Mouse (Mus musculus): Measurements from ENCODE around the gene Lmod3. TPM values are rescaled to one million over a fixed set of nuclear protein-coding genes. Genes with fewer than 3 reads are reported as not detected.

Gene Lmod3
- polyA plus RNA-seq, 1 experiment from 2014 or later, result 0.58 TPM

DNA sequence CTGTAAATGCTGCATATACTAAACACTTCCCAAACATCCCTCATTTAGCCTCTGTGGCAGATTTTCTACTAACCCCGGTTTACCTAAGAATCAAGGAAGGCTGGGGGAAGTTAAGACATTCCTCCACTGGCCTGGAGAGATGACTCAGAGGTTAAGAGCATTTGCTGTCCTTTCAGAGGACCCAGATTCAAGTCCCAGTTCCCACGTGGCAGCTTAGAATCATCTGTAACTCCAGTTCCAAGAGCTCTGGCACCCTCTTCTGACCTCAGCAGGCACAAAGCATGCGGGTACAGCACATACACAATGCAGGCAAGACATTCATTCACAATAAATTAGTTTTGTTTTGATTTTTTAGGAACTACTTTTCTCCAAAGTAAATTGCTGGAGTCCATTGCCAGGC is 43.4 kb downstream of the Lmod3 start:
- Histone ChIP-seq H3K4me1 (ENCODE audit: control insufficient read depth, insufficient read depth, low read length) (no peaks in the 10 kb centered on the region), H3K4me3 (ENCODE audit: low read depth, low read length) (no peak overlapping the region), H3K27ac (replicated peaks; ENCODE audit: low read depth, low read length) (no peak overlapping the region), H3K4me2 (ENCODE audit: low read depth, low read length) (no peak overlapping the region), H3K36me3 (replicated peaks; ENCODE audit: control insufficient read depth, insufficient read depth, low read depth, low read length) (no peaks in the 10 kb centered on the region), H3K9me3 (replicated peaks; ENCODE audit: control insufficient read depth, low read length) (no peaks in the 10 kb centered on the region), H3K9ac (replicated peaks; ENCODE audit: low read length) (no peak overlapping the region), H3K27me3 (ENCODE audit: control insufficient read depth, insufficient read depth, low read length) (no peaks in the 10 kb centered on the region)
- DNase-seq (ENCODE audit: low spot score), result no peak
- no peak for ATAC-seq (replicated peaks; ENCODE audit: insufficient number of reproducible peaks, low FRiP score, low TSS enrichment, low read depth)
- WGBS, result 47% methylated on average over 3 of the region's 3 CpGs

DNA sequence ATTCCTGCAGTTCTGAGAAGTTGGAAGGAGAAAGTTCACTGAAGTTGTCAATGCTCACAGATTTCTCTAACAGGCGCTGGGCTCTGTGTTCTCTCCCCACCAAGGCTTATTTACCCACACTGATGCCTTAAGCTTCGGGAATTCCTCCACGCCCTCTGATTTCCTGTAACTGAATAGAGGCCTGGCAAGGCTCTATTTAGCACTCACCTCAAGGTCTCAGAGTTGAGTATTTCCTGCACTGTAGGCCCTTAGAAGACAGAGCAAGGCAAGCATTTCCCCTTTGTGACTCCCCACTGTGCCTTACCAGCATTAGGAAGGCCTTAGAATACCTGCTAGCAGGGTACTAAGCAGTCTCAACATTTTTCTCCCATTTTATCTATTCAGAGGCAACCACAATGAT is 44.2 kb downstream of the Lmod3 start:
- WGBS, result 22% methylated on average over 3 of the region's 3 CpGs
- Histone ChIP-seq H3K4me1 (ENCODE audit: control insufficient read depth, insufficient read depth, low read length) (no peaks in the 10 kb centered on the region), H3K36me3 (replicated peaks; ENCODE audit: control insufficient read depth, insufficient read depth, low read depth, low read length) (no peaks in the 10 kb centered on the region), H3K9ac (replicated peaks; ENCODE audit: low read length) (no peak overlapping the region), H3K9me3 (replicated peaks; ENCODE audit: control insufficient read depth, low read length) (no peaks in the 10 kb centered on the region), H3K27ac (replicated peaks; ENCODE audit: low read depth, low read length) (no peak overlapping the region), H3K4me3 (ENCODE audit: low read depth, low read length) (no peak overlapping the region), H3K27me3 (ENCODE audit: control insufficient read depth, insufficient read depth, low read length) (no peaks in the 10 kb centered on the region), H3K4me2 (ENCODE audit: low read depth, low read length) (no peak overlapping the region)
- DNase-seq (ENCODE audit: low spot score) (no peak), ATAC-seq (replicated peaks; ENCODE audit: insufficient number of reproducible peaks, low FRiP score, low TSS enrichment, low read depth) (no peak)

DNA sequence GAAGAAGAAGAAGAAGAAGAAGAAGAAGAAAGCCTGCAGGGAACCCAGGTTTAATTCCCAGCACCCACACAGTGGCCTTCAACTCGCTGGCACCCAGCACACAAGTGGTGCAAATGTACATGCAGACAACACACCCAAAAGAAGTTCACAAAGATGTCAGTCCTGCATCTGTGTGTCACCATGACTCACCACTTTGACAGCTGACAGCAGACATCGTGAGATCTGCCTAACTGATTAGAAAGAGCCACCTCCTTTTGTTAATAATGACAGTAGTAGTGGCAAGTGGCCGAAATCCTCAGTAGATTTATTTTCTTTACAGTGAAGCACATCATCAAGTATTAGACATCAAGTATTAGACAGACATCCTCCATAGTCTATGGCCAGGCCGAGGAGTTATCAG is 45.5 kb downstream of the Lmod3 start:
- ATAC-seq (replicated peaks; ENCODE audit: insufficient number of reproducible peaks, low FRiP score, low TSS enrichment, low read depth), result no peak
- Histone ChIP-seq H3K4me1 (ENCODE audit: control insufficient read depth, insufficient read depth, low read length) (no peaks in the 10 kb centered on the region), H3K4me3 (ENCODE audit: low read depth, low read length) (no peak overlapping the region), H3K4me2 (ENCODE audit: low read depth, low read length) (no peak overlapping the region), H3K36me3 (replicated peaks; ENCODE audit: control insufficient read depth, insufficient read depth, low read depth, low read length) (no peaks in the 10 kb centered on the region), H3K27me3 (ENCODE audit: control insufficient read depth, insufficient read depth, low read length) (no peaks in the 10 kb centered on the region), H3K27ac (replicated peaks; ENCODE audit: low read depth, low read length) (no peak overlapping the region), H3K9me3 (replicated peaks; ENCODE audit: control insufficient read depth, low read length) (no peaks in the 10 kb centered on the region), H3K9ac (replicated peaks; ENCODE audit: low read length) (no peak overlapping the region)
- DNase-seq (ENCODE audit: low spot score), result no peak
- WGBS, result 84% methylated on average over 4 of the region's 4 CpGs

DNA sequence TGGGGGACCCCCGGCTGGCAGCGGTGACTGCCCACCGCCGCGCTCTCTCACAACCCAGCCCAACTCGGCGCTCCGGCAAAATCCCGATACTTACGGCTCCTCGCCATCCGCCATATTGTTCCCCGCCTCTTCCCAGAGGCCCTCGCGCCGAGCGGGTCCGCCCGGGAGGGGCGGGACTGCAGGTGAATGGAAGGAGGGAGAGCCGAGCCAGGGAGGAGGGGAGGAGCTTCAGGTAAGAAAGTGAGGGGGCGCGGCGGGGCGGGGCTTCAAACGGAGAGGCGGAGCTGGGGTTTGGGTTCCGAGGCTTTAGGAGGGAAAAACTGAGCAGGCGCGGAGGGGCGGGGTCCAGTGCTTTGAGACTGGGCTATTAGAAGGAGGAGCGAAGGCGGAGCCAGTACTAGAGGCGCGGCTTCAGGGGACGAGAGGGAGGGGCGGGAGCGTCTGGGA is 47.1 kb downstream of the Lmod3 start, which contains the start of gene Uba3:
Gene Uba3 (minus strand): TSS at position 209 of the 447 bp plus-strand sequence.
- ATAC-seq (replicated peaks; ENCODE audit: insufficient number of reproducible peaks, low FRiP score, low TSS enrichment, low read depth) (peak; percentile 96), DNase-seq (ENCODE audit: low spot score) (peak; percentile 100)
- Histone ChIP-seq H3K4me2 (ENCODE audit: low read depth, low read length) (peak within 1 kb of the TSS; percentile 47), H3K27me3 (ENCODE audit: control insufficient read depth, insufficient read depth, low read length) (no peaks in the 10 kb centered on the region), H3K9ac (replicated peaks; ENCODE audit: low read length) (peak within 1 kb of the TSS; percentile 97), H3K4me3 (ENCODE audit: low read depth, low read length) (peak within 1 kb of the TSS; percentile 94), H3K4me1 (ENCODE audit: control insufficient read depth, insufficient read depth, low read length) (no peaks in the 10 kb centered on the region), H3K27ac (replicated peaks; ENCODE audit: low read depth, low read length) (peak within 1 kb of the TSS; percentile 78), H3K36me3 (replicated peaks; ENCODE audit: control insufficient read depth, insufficient read depth, low read depth, low read length) (no peaks in the 10 kb centered on the region), H3K9me3 (replicated peaks; ENCODE audit: control insufficient read depth, low read length) (no peaks in the 10 kb centered on the region)
- WGBS, result under 1% methylated on average over 35 of the region's 38 CpGs

DNA sequence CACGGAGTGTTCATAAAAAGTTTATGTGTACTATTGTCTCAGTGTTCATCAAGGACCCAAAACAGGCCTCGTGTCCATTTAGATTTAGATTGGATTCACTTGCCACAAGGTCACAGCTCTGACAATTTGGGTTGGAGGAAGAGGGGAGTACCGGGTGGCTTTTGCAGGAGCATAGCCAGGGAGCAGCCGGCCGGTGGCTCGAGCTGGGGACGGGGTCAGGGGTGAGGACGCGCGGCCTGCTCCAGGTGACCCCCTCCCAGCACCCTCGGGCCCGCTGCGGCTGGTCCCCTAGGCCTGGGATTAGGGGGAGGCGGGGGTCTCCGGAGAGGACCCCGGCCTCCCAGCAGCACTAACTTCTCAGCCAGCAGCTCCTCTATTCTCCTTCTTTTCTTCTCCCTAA is 47.6 kb downstream of the Lmod3 start:
- Histone ChIP-seq H3K27me3 (ENCODE audit: control insufficient read depth, insufficient read depth, low read length) (no peaks in the 10 kb centered on the region), H3K4me3 (ENCODE audit: low read depth, low read length) (peak overlapping the region; percentile 94), H3K9ac (replicated peaks; ENCODE audit: low read length) (peak overlapping the region; percentile 97), H3K36me3 (replicated peaks; ENCODE audit: control insufficient read depth, insufficient read depth, low read depth, low read length) (no peaks in the 10 kb centered on the region), H3K9me3 (replicated peaks; ENCODE audit: control insufficient read depth, low read length) (no peaks in the 10 kb centered on the region), H3K4me2 (ENCODE audit: low read depth, low read length) (peak overlapping the region; percentile 47), H3K27ac (replicated peaks; ENCODE audit: low read depth, low read length) (peak overlapping the region; percentile 78), H3K4me1 (ENCODE audit: control insufficient read depth, insufficient read depth, low read length) (no peaks in the 10 kb centered on the region)
- peak; percentile 18 for DNase-seq (ENCODE audit: low spot score)
- ATAC-seq (replicated peaks; ENCODE audit: insufficient number of reproducible peaks, low FRiP score, low TSS enrichment, low read depth), result peak; percentile 39
- WGBS, result under 1% methylated on average over 15 of the region's 16 CpGs

DNA sequence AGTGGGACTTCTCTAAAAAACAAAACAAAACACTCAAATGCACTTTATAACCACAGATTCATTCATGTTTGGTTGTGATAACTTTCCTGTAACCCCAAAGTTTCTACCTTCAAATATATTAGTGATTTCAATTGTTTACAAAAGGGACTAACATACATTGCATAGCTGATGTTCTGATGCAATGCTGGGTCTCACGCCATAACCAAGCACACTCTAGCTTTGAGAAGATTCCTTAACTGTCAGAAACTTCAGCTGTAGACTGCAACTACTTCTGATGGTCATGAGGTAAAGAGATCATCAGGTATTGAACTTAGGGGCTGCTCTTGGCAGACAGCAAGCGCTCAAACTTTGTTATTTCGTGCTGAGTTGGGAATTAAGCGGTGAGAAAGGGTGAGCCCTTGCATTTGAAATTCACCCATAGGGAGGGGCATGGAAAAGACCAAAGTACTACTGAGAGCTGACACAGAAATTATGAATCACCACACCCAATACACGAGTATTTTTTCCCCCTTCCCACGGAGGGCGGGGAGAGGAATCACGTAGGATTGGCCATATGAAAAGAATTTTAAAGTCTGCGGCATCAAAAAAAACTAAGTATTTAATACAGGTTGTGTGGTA is 48.2 kb downstream of the Lmod3 start:
- Histone ChIP-seq H3K27me3 (ENCODE audit: control insufficient read depth, insufficient read depth, low read length) (no peaks in the 10 kb centered on the region), H3K9ac (replicated peaks; ENCODE audit: low read length) (peak overlapping the region; percentile 97), H3K27ac (replicated peaks; ENCODE audit: low read depth, low read length) (no peak overlapping the region), H3K4me3 (ENCODE audit: low read depth, low read length) (peak overlapping the region; percentile 94), H3K4me1 (ENCODE audit: control insufficient read depth, insufficient read depth, low read length) (no peaks in the 10 kb centered on the region), H3K4me2 (ENCODE audit: low read depth, low read length) (peak overlapping the region; percentile 47), H3K36me3 (replicated peaks; ENCODE audit: control insufficient read depth, insufficient read depth, low read depth, low read length) (no peaks in the 10 kb centered on the region), H3K9me3 (replicated peaks; ENCODE audit: control insufficient read depth, low read length) (no peaks in the 10 kb centered on the region)
- ATAC-seq (replicated peaks; ENCODE audit: insufficient number of reproducible peaks, low FRiP score, low TSS enrichment, low read depth), result no peak
- DNase-seq (ENCODE audit: low spot score), result no peak
- WGBS, result 18% methylated on average over 9 of the region's 9 CpGs

DNA sequence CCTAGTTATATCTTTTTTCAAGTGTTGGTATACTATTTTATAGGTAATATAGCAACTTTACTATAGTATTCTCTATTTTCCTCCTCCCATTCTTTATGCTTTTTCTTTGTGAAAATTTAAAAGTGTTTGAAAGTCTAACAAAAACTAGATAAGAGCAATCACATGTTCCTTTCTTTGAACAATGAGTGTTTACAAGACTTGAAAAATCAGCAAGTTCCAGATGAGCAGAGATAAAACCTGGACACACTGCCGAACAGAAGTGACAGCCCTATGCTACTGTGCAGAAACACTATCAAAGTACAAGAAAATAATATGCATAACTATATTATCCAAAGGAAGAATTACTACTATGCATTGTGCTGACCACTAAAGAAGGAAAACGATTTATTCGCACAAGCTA is 50.1 kb downstream of the Lmod3 start:
- WGBS, result 95% methylated on average over 3 of the region's 3 CpGs
- Histone ChIP-seq H3K9ac (replicated peaks; ENCODE audit: low read length) (no peak overlapping the region), H3K36me3 (replicated peaks; ENCODE audit: control insufficient read depth, insufficient read depth, low read depth, low read length) (no peaks in the 10 kb centered on the region), H3K27ac (replicated peaks; ENCODE audit: low read depth, low read length) (no peak overlapping the region), H3K4me3 (ENCODE audit: low read depth, low read length) (no peak overlapping the region), H3K4me1 (ENCODE audit: control insufficient read depth, insufficient read depth, low read length) (no peaks in the 10 kb centered on the region), H3K4me2 (ENCODE audit: low read depth, low read length) (no peak overlapping the region), H3K27me3 (ENCODE audit: control insufficient read depth, insufficient read depth, low read length) (no peaks in the 10 kb centered on the region), H3K9me3 (replicated peaks; ENCODE audit: control insufficient read depth, low read length) (no peaks in the 10 kb centered on the region)
- ATAC-seq (replicated peaks; ENCODE audit: insufficient number of reproducible peaks, low FRiP score, low TSS enrichment, low read depth) (no peak), DNase-seq (ENCODE audit: low spot score) (no peak)

DNA sequence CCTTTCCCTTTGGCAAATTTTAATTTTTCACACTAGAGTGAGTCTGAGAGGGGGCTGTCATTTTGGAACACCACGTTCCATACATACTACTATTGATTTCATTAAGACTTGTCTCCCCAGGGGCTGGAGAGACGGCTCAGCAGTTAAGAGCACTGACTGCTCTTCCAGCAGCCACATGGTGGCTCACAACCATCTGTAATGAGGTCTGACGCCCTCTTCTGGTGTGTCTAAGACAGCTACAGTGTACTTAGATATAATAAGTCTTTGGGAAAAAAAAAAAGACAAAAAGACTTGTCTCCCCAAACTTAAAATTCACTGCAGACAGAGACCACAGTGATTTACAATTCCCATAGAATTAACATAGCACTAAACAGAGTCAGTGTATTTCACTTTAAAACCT is 52.1 kb downstream of the Lmod3 start:
- DNase-seq (ENCODE audit: low spot score), result no peak
- no peaks in the 10 kb centered on the region for H3K27me3 ChIP-seq (ENCODE audit: control insufficient read depth, insufficient read depth, low read length)
- H3K27ac ChIP-seq (replicated peaks; ENCODE audit: low read depth, low read length), result no peak overlapping the region
- no peaks in the 10 kb centered on the region for H3K4me1 ChIP-seq (ENCODE audit: control insufficient read depth, insufficient read depth, low read length)
- H3K4me2 ChIP-seq (ENCODE audit: low read depth, low read length), result no peak overlapping the region
- H3K9ac ChIP-seq (replicated peaks; ENCODE audit: low read length), result no peak overlapping the region
- no peaks in the 10 kb centered on the region for H3K9me3 ChIP-seq (replicated peaks; ENCODE audit: control insufficient read depth, low read length)
- 61% methylated on average over 3 of the region's 3 CpGs for WGBS
- H3K4me3 ChIP-seq (ENCODE audit: low read depth, low read length), result no peak overlapping the region
- H3K36me3 ChIP-seq (replicated peaks; ENCODE audit: control insufficient read depth, insufficient read depth, low read depth, low read length), result peaks cover 5% of the 10 kb centered on the region
- no peak for ATAC-seq (replicated peaks; ENCODE audit: insufficient number of reproducible peaks, low FRiP score, low TSS enrichment, low read depth)

Data from embryonic facial prominence, embryonic 11.5 days (tissue).